Mouse (Mus musculus): Measurements from ENCODE around the gene Pmm2.

Gene Pmm2

GRCm38 (mm10) chr16:8658349-8658748 is 20.9 kb downstream of the Pmm2 start:
- DNase-seq, result no peak

- no peak for DNase-seq
These were observed 21.3 kb downstream of the Pmm2 start for GRCm38 (mm10) chr16:8658764-8659163.

- no peak for DNase-seq
These were observed 25.5 kb downstream of the Pmm2 start for GRCm38 (mm10) chr16:8663022-8663421.

- no peak for DNase-seq
These were observed 26.4 kb downstream of the Pmm2 start for GRCm38 (mm10) chr16:8663606-8664539.

- no peak for DNase-seq
These were observed 27.9 kb downstream of the Pmm2 start for GRCm38 (mm10) chr16:8665367-8665766.

GRCm38 (mm10) chr16:8666452-8666851 is 29.0 kb downstream of the Pmm2 start:
- no peak for DNase-seq

GRCm38 (mm10) chr16:8667261-8667660 is 29.8 kb downstream of the Pmm2 start:
- no peak for DNase-seq

GRCm38 (mm10) chr16:8667814-8668213 is 30.3 kb downstream of the Pmm2 start:
- no peak for DNase-seq

GRCm38 (mm10) chr16:8668386-8668785 is 30.9 kb downstream of the Pmm2 start:
- DNase-seq, result no peak

- peak; percentile 33 for DNase-seq
These were observed 32.0 kb downstream of the Pmm2 start for GRCm38 (mm10) chr16:8669432-8669831.

- DNase-seq, result peak; percentile 68
These were observed 32.9 kb downstream of the Pmm2 start for GRCm38 (mm10) chr16:8670041-8671035.

- DNase-seq, result peak; percentile 97
These were observed 34.3 kb downstream of the Pmm2 start, which contains the start of gene Carhsp1 for GRCm38 (mm10) chr16:8671551-8672349. TSS of gene Carhsp1 (minus strand) at chr16:8672155.

- DNase-seq, result no peak
These were observed 34.8 kb downstream of the Pmm2 start for GRCm38 (mm10) chr16:8672350-8672687.

GRCm38 (mm10) chr16:8672811-8673210 is 35.3 kb downstream of the Pmm2 start:
- no peak for DNase-seq

GRCm38 (mm10) chr16:8673343-8673742 is 35.9 kb downstream of the Pmm2 start:
- no peak for DNase-seq

- peak; percentile 81 for DNase-seq
These were observed 36.7 kb downstream of the Pmm2 start for GRCm38 (mm10) chr16:8674165-8674564.

- no peak for DNase-seq
These were observed 38.1 kb downstream of the Pmm2 start for GRCm38 (mm10) chr16:8675559-8675958.

- no peak for DNase-seq
These were observed 38.8 kb downstream of the Pmm2 start for GRCm38 (mm10) chr16:8676228-8676627.

GRCm38 (mm10) chr16:8676800-8677199 is 39.3 kb downstream of the Pmm2 start:
- peak; percentile 72 for DNase-seq

- DNase-seq, result no peak
These were observed 40.6 kb downstream of the Pmm2 start for GRCm38 (mm10) chr16:8678035-8678434.

GRCm38 (mm10) chr16:8678676-8679075 is 41.2 kb downstream of the Pmm2 start:
- no peak for DNase-seq

GRCm38 (mm10) chr16:8679780-8680179 is 42.3 kb downstream of the Pmm2 start:
- DNase-seq, result no peak

- DNase-seq, result no peak
These were observed 43.0 kb downstream of the Pmm2 start, which contains the start of gene Gm5767 for GRCm38 (mm10) chr16:8680470-8680869. TSS of gene Gm5767 (plus strand) at chr16:8680770.
